Mouse (Mus musculus): ENCODE measurements around the gene Ccn6.
A peak's percentile ranks its signal among the peaks of the same experiment; 100 is the strongest.

Gene Ccn6

DNA sequence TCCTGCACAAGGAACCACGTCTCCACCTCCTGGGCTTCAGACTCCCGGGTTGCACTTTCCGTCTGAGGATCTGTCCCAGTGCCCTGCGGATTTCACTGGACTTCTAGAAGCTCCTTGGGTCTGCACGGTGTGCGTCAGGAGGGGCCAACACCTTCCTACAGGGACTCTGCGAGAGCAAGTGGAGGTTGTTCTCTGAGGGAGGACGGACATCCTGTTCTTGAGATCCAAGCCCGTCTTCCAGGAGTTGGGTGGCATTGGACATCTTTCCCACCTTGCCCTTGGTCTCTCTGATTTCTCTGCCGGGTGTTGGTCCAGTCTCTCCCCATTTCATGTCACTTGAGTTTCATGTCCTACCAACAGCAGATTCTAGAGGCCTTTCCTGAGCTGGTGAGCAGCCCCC is at the start of gene Ccn6:
Gene Ccn6 (minus strand): TSS at position 101 of the 400 bp plus-strand sequence.
- no peak for DNase-seq (ENCODE audit: low read depth, low spot score)

DNA sequence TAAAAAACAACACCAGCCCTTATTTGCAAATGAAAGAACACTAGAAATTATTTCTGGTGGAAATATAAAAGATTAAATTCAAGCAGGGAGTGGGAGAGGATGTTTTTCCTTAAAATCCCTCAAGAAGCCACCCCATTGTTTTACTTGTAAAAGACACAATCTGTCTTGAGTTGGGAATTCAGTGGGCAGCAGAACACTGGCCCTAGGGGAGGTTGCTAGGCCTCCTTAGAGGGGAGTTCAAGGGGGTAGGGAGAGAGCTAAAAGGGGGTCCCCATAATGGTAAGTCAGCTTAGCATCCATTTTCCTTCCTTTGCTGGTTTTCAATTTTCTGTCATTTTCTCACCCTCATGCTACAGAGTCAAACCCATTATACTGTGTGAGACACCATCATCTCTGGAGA is 46.4 kb upstream of the Ccn6 start:
- DNase-seq (ENCODE audit: low read depth, low spot score), result no peak

DNA sequence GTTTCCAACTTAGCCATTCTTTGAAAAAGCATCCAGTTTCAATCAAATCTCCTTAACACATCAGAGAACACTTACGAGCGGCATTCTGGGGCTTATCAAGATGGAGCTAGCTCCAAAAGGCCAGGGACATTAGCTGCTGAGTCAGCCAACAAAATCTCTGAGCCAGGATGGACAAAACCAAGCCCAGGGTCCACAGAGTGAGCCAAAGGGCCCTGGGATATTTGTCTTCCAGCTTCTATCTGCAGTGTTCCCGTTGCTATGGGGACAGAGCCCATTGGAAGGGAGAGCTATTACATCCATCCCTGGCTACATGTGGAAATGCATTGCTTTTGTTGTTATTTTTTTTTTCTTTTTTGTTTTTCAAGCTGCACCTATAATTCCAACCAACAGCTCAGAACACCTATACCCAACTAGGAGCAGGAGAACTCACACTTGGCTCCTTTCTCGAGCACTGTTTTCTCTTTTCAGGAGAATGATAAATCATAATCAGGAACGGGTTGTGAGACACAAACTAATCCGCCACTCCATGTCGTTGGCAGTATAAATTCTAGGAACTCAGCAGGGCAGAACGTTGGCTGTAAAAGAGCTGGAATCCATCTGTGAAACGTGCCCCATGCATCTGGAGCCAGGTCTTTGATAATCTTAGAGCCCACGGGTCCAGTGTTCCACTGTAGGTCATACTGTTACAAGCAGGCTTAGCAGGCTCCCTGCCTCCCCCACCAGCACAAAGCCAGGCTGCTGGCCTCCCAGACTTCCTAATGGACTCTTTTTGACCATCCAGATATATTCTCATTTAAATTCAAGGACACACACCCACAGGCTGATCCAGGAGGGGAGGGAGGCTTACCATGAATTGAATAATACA is 45.8 kb upstream of the Ccn6 start:
- DNase-seq (ENCODE audit: low read depth, low spot score), result peak; percentile 45

DNA sequence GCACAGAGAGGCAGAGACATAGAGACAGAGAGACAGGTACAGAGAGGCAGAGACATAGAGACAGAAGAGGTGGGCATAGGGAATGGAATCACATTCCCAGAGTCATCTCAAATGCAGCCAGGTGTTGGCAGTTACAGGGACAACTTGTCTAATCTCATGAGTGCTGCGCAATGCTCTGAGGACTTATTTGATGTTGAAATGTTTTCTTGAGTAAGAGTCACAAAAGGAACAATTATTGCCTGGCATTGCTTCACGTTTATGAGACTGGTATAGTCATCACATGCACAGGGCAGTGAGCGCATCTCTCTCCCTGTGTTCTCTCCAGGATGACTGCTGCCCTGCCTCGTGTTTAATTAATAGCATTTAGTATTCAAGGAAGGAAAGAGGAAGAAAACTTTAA is 45.1 kb upstream of the Ccn6 start:
- no peak for DNase-seq (ENCODE audit: low read depth, low spot score)

DNA sequence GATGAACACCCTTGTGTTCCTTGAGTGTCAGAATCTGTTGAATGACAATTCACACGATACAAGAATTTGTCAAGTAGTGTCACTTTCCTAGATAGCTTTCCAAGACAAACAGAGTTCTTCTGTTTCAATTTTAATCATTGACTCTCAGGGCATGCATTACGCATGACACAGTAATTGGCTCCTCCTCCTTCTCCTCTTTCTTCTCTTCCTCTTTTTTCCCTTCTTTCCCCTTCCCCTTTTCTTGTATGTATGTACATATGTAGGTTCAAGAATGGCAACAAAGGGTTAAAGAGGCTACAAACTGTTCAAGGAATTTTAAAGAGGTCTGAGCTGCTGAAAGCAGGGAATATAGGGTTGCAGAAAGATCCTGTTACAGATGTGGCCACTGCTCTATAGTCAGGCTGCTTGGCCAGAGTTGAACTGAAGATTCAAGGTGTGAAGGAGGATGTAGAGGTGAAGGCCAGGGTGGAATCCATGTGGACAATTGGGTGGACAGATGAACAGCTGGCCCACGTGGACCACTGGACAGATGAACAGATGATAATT is 43.8 kb upstream of the Ccn6 start:
- DNase-seq (ENCODE audit: low read depth, low spot score), result no peak

DNA sequence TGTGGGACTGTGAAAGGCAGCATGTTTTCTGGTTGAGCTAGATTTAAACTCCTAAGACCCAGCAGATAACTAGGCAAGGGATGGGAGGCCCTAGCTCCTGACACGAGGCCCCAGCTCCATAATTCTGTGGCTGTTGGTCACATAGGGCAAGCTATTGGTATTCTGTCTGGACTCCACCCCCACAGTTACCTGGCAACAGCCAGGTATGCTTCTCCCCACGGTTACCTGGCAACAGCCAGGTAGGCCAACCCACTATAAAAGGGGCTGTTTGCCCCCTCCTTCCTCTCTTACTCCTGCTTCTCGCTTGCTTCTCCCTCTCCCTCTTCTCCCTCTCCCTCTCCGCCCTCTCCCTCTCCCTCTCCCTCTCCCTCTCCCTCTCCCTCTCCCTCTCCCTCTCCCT is 38.9 kb upstream of the Ccn6 start:
- peak; percentile 63 for DNase-seq (ENCODE audit: low read depth, low spot score)

DNA sequence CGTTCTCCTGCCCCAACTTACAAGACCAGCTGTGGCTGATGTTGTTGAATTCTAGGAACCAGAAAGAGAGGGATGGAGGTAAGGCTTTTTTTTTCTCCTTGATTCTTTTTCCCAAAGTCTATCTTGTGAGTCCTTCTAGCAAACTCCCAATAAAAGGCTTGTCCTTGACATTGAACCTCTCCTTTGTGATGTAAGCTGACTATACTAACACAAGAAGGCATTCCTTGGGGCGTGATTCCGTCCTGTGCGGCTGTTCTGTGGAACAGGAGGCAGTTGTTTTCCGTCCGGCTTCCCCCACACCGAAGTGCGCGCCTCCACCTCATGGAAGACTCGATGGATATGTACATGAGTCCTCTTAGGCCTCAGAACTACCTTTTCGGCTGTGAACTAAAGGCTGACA is 34.6 kb upstream of the Ccn6 start:
- DNase-seq (ENCODE audit: low read depth, low spot score), result peak; percentile 86

DNA sequence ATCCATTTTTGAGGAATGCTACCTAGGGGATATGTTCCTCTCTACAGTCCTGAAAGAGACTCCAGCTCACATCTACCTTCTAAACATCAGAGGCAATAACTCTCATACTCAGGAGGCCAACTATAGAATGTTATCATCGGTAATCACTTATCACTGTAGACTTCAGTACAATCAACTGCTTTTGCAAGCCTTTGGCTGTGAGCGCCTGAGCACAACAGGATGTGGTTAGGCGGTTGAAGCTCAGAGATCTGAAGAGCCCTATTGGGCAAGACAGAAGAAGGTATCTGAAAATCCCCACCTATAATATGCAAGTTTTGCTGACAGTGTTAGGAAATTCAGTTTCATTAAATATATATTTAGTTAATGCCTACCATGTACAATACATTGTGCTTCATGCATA is 29.1 kb upstream of the Ccn6 start:
- DNase-seq (ENCODE audit: low read depth, low spot score), result no peak

DNA sequence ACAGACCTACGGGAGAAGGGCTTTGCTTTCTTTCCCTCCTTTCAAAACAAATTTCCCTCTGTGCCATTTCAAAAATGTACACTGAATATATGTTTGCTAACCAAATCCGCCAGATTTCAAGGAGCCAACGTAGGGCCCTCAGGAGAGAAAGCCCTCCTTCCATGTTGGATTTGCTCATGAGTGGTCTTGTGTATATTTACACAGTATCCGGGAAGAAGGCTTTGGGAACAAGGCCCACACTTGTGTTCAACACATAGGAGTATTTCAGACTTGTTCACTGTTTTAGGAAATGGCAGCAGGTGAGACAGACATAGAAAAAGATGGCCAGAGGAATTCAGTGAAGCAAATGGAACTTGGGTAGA is 21.9 kb upstream of the Ccn6 start:
- no peak for DNase-seq (ENCODE audit: low read depth, low spot score)

DNA sequence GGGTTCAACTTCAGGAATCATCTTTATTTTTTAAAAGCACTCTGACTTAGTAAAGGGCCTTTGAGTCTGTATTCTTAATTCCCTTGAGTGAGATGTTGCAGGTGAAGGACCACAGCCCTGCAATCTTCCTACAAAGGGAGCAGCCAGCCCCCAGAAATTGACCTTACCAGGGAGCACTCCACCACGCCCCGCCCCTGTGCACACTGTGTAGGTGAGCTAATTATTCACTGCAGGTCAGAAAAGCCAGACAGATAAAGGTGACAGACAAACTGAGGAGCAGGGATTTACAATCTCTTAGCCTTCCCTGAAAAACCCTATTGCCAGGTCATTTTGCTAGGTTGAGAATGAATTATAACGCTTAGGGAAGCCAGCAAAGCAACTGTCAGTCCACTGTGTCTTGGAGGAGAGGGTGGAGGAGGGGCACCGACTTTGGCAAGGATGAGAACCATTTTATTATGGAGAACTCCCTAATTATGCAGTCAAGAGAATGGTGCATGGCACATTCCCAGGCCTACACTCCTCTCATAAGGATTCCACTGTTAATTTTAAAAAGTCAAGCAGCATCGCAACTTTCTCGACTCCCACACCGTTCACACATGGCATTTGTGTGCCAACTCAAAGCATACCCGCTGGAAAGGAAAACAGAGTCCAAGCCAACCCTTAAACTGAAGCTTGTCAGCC is 21.4 kb upstream of the Ccn6 start:
- DNase-seq (ENCODE audit: low read depth, low spot score), result no peak

DNA sequence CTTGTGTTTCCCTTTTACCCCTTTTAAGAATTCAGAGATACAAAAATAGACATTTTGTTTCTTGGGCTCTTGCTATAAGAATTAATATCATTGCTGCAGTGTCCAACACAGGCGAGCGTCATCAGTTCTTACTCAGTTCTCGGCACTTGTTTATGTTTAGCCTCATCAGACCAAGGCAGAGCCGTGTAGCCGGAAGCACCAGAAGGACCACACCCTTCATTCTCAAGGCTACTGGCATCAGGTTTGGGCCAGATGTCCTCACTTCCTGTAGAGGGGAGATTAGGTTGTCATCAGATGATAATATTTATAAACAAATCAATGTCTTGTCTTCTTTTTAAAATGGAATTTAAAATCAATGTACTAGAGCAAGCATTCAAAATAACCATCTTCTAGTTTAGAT is 13.4 kb upstream of the Ccn6 start:
- DNase-seq (ENCODE audit: low read depth, low spot score), result no peak

DNA sequence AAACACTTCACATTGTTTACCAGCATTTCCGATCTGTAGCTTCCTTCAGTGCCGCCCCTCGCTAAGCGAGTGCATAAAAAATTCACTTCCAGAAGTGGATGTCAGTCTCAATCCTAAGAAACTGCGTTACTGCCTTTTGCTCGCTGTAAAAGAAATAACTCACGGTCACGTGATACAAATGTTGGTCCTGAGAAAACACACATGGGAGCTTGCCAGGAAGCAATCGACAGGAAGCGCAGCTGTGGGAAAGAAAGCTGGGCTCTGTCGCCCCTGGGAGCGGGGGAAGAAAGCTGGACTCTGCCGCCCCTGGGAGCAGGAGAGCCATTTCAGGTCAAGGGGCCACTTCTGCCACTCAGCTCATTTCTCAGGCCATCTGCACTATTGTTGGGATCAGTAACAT is 9.5 kb upstream of the Ccn6 start:
- DNase-seq (ENCODE audit: low read depth, low spot score), result no peak

DNA sequence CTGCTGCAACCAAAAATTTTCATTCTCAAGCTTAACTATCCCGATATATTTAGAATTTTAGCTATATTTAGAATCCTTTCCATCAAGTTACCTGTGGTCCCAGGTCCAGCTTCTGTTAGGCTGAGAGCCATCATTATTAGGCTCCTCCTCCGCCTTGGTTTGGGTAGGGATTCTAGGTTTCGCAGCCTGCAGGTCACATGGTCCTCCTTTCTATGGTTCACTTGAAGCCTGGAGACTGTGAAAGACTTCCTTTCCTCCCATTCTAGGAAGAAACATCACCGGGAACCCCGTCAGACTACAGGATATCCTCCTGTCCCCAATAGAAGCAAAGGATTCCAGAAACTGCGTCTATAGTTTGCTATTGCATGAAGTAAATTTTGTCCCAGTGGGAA is 8.9 kb upstream of the Ccn6 start:
- no peak for DNase-seq (ENCODE audit: low read depth, low spot score)

DNA sequence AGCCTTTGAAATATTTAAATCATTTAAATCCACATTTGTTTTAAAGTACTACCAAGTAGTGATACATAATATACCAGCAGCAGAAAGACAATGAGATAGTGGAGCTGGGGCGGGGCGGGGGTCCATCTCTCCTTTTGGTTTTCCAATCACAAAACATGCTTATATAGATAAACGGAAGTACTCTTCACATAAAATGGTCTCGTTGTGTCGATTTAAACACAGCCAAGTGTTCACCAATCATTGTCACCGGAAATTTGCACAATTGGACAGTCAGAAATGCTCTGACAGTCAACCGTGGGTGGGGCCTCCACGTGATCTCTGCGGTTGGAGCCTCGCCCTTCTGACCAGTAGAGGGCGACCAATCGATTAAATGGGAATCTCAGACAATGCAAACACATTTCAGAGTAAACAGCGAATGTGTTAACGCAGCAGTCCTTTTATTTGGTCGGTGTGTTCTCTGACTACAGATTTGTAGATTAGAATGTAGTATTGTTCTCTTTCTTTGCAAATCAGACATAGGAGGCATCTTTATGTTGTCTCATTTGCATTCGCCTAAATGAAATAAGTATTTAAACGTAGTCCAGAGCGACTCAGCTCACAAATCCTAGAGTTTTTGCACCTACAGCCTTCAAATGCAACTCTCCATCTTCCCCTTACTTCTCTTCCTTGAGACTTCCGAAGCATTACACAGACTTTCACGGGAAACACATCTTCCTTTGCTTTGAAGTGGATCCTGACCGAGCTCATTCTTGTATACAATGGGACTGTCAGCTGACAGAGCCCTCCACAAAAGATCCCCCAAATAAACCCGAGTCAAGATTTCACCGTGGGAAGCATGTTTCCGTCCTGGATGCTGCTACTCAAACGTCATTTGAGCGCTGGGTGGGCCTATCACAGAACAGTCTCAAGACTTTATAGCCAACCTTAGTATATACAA is 8.3 kb upstream of the Ccn6 start:
- peak; percentile 90 for DNase-seq (ENCODE audit: low read depth, low spot score)

DNA sequence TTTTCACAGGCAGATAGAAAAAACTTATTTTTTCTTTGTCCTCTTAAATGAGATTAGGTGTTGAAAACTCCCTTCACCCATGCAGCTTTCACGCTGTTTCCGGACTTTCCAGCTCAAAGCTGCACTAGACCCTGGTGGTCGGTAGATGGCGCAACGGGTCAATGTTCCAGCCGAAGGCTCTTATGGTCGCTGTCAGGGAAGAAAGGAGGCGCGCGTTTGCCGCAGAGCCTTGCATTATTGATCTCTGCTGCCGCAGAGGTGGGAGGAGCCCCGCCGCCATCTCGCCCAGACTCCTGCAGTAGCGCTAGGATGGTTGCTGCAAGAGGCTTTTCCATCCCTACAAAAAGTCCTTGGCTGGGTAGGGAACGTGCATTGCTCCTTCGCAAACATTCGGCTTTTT is 7.5 kb upstream of the Ccn6 start:
- peak; percentile 92 for DNase-seq (ENCODE audit: low read depth, low spot score)

DNA sequence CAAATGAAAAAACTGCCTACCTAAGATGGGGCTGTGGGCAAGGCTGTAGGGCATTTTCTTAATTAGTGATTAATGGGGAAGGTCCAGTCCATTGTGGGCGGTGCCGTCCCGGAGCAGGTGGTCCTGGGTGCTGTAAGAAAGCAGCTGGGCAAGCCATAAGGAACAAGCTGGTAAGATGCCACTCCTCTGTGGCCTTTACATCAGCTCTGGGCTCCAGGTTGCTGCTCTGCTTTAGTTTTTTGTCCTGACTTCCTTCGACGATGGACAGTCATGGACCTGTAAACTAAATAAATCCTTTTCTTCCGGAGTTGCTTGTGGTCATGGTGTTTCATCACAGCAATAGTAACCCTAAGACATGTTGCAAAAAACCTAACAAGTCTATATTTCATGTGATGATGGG is 7.1 kb upstream of the Ccn6 start:
- no peak for DNase-seq (ENCODE audit: low read depth, low spot score)

DNA sequence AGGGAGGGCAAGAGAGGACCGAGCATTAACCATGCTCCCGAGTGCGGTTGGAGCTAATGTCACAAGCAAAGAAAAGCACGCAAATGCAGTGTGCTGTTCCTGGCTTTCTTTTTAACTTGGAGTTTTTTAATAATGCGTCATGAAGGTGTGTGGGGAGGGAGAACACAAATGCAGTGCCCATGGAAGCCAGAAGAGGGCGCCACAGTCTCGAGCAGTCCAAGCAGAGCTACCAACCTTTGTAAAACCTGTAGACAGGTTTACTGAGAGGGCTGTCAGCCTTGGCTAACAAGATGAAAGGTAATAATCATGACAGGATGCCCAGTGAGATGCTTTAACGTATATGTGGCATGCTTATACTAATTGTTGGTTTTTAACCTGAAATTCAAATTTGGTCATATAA is 6.6 kb upstream of the Ccn6 start:
- DNase-seq (ENCODE audit: low read depth, low spot score), result peak; percentile 74

DNA sequence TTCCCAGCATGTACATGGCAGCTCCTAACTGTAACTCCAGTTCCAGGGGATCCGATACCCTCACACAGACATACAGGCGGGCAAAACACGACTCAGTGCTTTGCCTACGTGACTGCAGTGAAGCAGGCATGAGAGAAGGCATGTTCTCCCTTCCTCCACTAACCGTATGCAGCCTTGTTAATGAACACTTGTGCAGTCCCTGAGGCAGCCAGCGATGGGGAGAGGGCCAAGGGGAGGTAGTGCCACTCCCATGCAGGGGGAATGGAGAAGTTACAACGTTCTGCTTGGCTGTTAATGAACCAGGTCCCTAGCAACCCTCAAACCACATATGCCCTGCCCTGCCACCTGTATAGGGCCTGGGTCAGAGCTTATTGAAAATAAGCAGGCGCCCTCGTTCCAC is 6.0 kb upstream of the Ccn6 start:
- no peak for DNase-seq (ENCODE audit: low read depth, low spot score)

DNA sequence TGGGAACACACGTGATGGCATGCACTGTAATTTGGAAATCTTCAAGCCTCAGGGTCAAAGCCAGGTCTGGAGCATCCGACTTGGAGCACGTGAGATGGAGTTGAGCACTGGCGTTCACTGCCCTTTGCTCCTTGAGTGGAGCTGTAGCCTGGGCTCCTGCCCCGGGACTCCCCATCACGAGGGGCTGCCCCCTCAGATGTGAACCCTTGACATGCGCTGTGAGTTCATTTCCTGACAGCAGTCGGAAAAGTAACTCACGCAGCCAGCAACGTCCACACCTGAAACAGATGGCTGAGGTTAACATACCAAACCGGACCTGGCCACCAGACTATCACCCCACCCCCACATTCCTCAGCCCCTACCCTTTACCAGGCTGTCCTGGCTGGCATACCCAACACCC is 4.0 kb upstream of the Ccn6 start:
- DNase-seq (ENCODE audit: low read depth, low spot score), result no peak

DNA sequence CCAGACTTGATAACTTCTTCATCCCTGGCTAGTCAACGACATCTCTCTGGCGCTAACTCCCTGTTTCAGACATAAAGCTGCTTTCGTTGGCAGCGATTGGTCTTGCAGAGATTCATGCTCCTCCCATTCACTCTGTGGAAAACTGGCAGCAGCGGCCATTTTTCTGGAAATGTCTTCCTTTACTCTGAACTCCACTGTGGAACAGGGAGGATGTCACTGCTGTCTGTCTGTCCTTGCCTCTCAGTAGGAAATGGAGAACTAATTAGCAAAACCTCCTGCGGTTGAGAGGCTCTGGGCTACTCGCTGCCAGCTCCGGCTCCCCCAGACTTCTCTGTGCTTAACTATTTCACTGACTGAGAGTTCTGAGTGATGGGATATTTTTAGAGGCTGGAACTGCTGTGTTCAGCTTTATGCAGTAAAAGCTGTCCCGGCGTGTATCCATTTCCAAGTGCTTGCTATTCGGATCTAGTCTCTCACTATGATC is 2.1 kb upstream of the Ccn6 start:
- peak; percentile 49 for DNase-seq (ENCODE audit: low read depth, low spot score)

DNA sequence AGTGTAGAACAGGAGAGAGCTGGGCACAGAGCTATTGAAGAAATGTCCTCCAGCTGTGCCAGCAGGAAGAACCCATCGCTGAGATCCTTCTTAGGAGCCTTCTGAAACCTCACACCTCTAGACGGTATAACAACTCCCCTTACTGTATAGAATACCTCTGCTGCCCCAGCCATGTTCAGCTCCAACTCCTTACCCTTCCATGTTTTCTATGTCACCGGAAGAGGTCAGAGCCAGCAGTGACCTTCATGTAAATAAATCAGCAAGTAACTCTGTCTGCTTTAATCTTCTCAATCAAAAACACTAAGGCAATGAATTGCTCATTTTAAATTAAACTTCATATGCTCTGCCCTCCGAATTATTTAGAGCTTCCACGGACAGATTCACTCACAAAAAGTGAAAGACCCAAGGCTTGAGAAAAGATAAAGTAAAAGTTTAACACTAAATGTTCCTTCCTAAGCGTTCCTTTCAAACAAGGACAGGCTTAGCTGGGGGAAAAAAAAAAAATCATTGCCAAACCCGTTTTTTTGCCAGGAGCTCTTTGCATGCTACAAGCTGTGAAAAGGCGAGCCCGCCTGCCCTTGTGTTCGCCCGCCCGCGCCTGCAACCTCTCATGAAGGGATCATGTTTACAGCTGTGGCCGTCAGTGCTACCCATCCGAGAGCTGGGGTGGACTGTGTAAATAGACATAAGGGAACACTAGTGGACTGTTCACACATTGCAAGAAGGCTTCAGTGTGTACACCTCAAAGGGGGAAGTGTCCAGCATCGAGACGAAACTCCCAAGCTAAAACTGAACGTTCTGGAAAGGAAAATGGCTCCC is 719 bp downstream of the Ccn6 start:
- peak; percentile 19 for DNase-seq (ENCODE audit: low read depth, low spot score)

Measured in R1 (cell line).